Mouse (Mus musculus): ENCODE measurements around the gene Clec4f. TPM values are rescaled to one million over a fixed set of nuclear protein-coding genes. Genes with fewer than 3 reads are reported as not detected.

The Clec4f gene
- polyA plus RNA-seq, 1 experiment from 2014 or later: not detected

DNA sequence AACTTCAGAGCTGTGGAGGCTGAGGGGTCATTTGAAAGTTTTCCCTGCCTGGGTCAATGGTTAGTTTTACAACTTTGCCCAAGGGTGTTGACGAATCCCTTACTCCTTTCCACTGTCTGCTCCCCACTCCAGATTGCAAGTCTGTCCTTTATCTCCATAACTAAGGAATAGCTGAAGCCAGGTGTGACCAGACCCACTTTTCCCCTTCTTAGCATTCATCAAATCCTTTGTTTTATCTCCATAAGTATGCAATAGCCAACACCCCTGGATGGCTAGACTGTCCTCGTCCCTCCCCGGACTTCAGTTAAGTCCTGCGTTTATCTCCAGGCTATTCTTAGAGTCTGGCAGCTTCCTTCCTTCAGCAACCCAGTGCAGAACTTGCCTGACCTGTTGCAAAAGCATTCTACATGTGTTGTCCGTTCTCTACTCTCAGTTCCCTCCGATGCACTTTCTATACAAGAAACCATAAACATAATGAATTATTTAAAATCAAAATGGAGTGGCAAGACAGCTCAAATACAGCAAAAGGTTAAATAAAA lies 56.3 kb downstream of the Clec4f start:
- no peak for ATAC-seq (ENCODE audit: insufficient read depth)
- 60% methylated on average over 6 of the region's 6 CpGs for WGBS
- Histone ChIP-seq H3K9me3 (ENCODE audit: low read depth, low read length) (no peaks in the 10 kb centered on the region), H3K4me1 (ENCODE audit: insufficient read depth) (peaks cover 7% of the 10 kb centered on the region; the same call in 1 of the 2 replicates), H3K27ac (ENCODE audit: low read depth) (no peak overlapping the region), H3K4me2 (no peak overlapping the region), H3K9ac (no peak overlapping the region), H3K4me3 (ENCODE audit: low read depth, low read length) (no peak overlapping the region), H3K36me3 (ENCODE audit: insufficient read depth) (no peaks in the 10 kb centered on the region), H3K27me3 (ENCODE audit: insufficient read depth, low read length) (no peaks in the 10 kb centered on the region)
- no peak for DNase-seq
- no peak for TF ChIP-seq CTCF (IDR thresholded peaks at IDR 0.05; ENCODE audit: low read depth)

- Histone ChIP-seq H3K9me3 (ENCODE audit: low read depth, low read length) (no peaks in the 10 kb centered on the region), H3K4me2 (peak overlapping the region; percentile 59), H3K36me3 (ENCODE audit: insufficient read depth) (no peaks in the 10 kb centered on the region), H3K27ac (ENCODE audit: low read depth) (no peak overlapping the region), H3K4me1 (ENCODE audit: insufficient read depth) (peaks cover 7% of the 10 kb centered on the region; the same call in 1 of the 2 replicates), H3K27me3 (ENCODE audit: insufficient read depth, low read length) (no peaks in the 10 kb centered on the region), H3K4me3 (ENCODE audit: low read depth, low read length) (peak overlapping the region; percentile 30), H3K9ac (no peak overlapping the region)
- no peak for TF ChIP-seq CTCF (IDR thresholded peaks at IDR 0.05; ENCODE audit: low read depth)
- 33% methylated on average over 24 of the region's 24 CpGs for WGBS
- ATAC-seq (ENCODE audit: insufficient read depth) (no peak), DNase-seq (no peak)
Observed at GRCm38 (mm10) chr6:83599060-83599550, 56.9 kb downstream of the Clec4f start.

- peaks cover 7% of the 10 kb centered on the region; the same call in 1 of the 2 replicates for H3K4me1 ChIP-seq (ENCODE audit: insufficient read depth)
- 8% methylated on average over 9 of the region's 9 CpGs for WGBS
- no peaks in the 10 kb centered on the region for H3K27me3 ChIP-seq (ENCODE audit: insufficient read depth, low read length)
- H3K27ac ChIP-seq (ENCODE audit: low read depth): no peak overlapping the region
- DNase-seq (peak; percentile 77), ATAC-seq (ENCODE audit: insufficient read depth) (no peak)
- no peak overlapping the region for H3K9ac ChIP-seq
- H3K4me2 ChIP-seq: peak overlapping the region; percentile 59
- TF ChIP-seq CTCF (IDR thresholded peaks at IDR 0.05; ENCODE audit: low read depth): peak; percentile 71
- H3K4me3 ChIP-seq (ENCODE audit: low read depth, low read length): peak overlapping the region; percentile 30
- no peaks in the 10 kb centered on the region for H3K9me3 ChIP-seq (ENCODE audit: low read depth, low read length)
- H3K36me3 ChIP-seq (ENCODE audit: insufficient read depth): no peaks in the 10 kb centered on the region
Observed at GRCm38 (mm10) chr6:83598646-83599045, 57.3 kb downstream of the Clec4f start.

GRCm38 (mm10) chr6:83597988-83598387 lies 58.0 kb downstream of the Clec4f start:
- no peaks in the 10 kb centered on the region for H3K27me3 ChIP-seq (ENCODE audit: insufficient read depth, low read length)
- no peak for DNase-seq
- H3K9me3 ChIP-seq (ENCODE audit: low read depth, low read length): no peaks in the 10 kb centered on the region
- no peak overlapping the region for H3K27ac ChIP-seq (ENCODE audit: low read depth)
- no peak for ATAC-seq (ENCODE audit: insufficient read depth)
- H3K4me2 ChIP-seq: no peak overlapping the region
- H3K9ac ChIP-seq: no peak overlapping the region
- no peaks in the 10 kb centered on the region for H3K36me3 ChIP-seq (ENCODE audit: insufficient read depth)
- H3K4me3 ChIP-seq (ENCODE audit: low read depth, low read length): no peak overlapping the region
- TF ChIP-seq CTCF (IDR thresholded peaks at IDR 0.05; ENCODE audit: low read depth): no peak
- 30% methylated on average over 3 of the region's 3 CpGs for WGBS
- H3K4me1 ChIP-seq (ENCODE audit: insufficient read depth): peaks cover 7% of the 10 kb centered on the region; the same call in 1 of the 2 replicates

- no peak overlapping the region for H3K27ac ChIP-seq (ENCODE audit: low read depth)
- no peak overlapping the region for H3K4me2 ChIP-seq
- H3K4me3 ChIP-seq (ENCODE audit: low read depth, low read length): no peak overlapping the region
- H3K4me1 ChIP-seq (ENCODE audit: insufficient read depth): peaks cover 7% of the 10 kb centered on the region; the same call in 1 of the 2 replicates
- DNase-seq (no peak), ATAC-seq (ENCODE audit: insufficient read depth) (no peak)
- WGBS: 82% methylated on average over 2 of the region's 2 CpGs
- H3K27me3 ChIP-seq (ENCODE audit: insufficient read depth, low read length): no peaks in the 10 kb centered on the region
- H3K36me3 ChIP-seq (ENCODE audit: insufficient read depth): no peaks in the 10 kb centered on the region
- no peaks in the 10 kb centered on the region for H3K9me3 ChIP-seq (ENCODE audit: low read depth, low read length)
- H3K9ac ChIP-seq: no peak overlapping the region
- no peak for TF ChIP-seq CTCF (IDR thresholded peaks at IDR 0.05; ENCODE audit: low read depth)
Observed at GRCm38 (mm10) chr6:83595035-83595434, 61.0 kb downstream of the Clec4f start.

Other genes with a start within 250 kb of the Clec4f start
- gene Tet3, start 197.1 kb downstream of the Clec4f start, polyA plus RNA-seq (2014; fragmentation: Nextera tagmentation; extraction: Ambion mirVana): 34.4 and 36.9 TPM in 2 replicates
- gene Dguok, start 149.2 kb downstream of the Clec4f start, polyA plus RNA-seq (2014; fragmentation: Nextera tagmentation; extraction: Ambion mirVana): 69.7 and 71.1 TPM in 2 replicates
- 204 and 205 TPM in 2 replicates for gene Actg2, start 119.9 kb downstream of the Clec4f start, polyA plus RNA-seq (2014; fragmentation: Nextera tagmentation; extraction: Ambion mirVana)
- gene Stambp, start 83.5 kb downstream of the Clec4f start, polyA plus RNA-seq (2014; fragmentation: Nextera tagmentation; extraction: Ambion mirVana): 18.6 and 19.7 TPM in 2 replicates
- not detected in 2 replicates for gene Cd207, start 21.7 kb upstream of the Clec4f start, polyA plus RNA-seq (2014; fragmentation: Nextera tagmentation; extraction: Ambion mirVana)
- not detected in 2 replicates for gene Vax2, start 55.1 kb upstream of the Clec4f start, polyA plus RNA-seq (2014; fragmentation: Nextera tagmentation; extraction: Ambion mirVana)
- not detected in 2 replicates for gene Atp6v1b1, start 86.8 kb upstream of the Clec4f start, polyA plus RNA-seq (2014; fragmentation: Nextera tagmentation; extraction: Ambion mirVana)
- gene Ankrd53, start 106.5 kb upstream of the Clec4f start, polyA plus RNA-seq (2014; fragmentation: Nextera tagmentation; extraction: Ambion mirVana): 0.21 TPM in 1 of 2 replicates, not detected in the other
- gene Tex261, start 119.6 kb upstream of the Clec4f start, polyA plus RNA-seq (2014; fragmentation: Nextera tagmentation; extraction: Ambion mirVana): 74.7 and 77.4 TPM in 2 replicates
- 46.1 and 49.3 TPM in 2 replicates for gene Nagk, start 138.8 kb upstream of the Clec4f start, polyA plus RNA-seq (2014; fragmentation: Nextera tagmentation; extraction: Ambion mirVana)
- 19.3 and 19.8 TPM in 2 replicates for gene Paip2b, start 175.6 kb upstream of the Clec4f start, polyA plus RNA-seq (2014; fragmentation: Nextera tagmentation; extraction: Ambion mirVana)
- 71.6 and 77.8 TPM in 2 replicates for gene Zfp638, start 210.9 kb upstream of the Clec4f start, polyA plus RNA-seq (2014; fragmentation: Nextera tagmentation; extraction: Ambion mirVana)

All from lung, embryonic 14.5 days (tissue).